Mouse (Mus musculus): ENCODE measurements around the gene Rtl8b. TPM values are rescaled to one million over a fixed set of nuclear protein-coding genes. Genes with fewer than 3 reads are reported as not detected.

The Rtl8b gene
- total RNA-seq, 2 experiments from 2014 or later: 0.14 to 4.1 TPM

Other genes with a start within 250 kb of the Rtl8b start
- not detected in 2 replicates for gene Etd, start 235.5 kb downstream of the Rtl8b start, total RNA-seq (2014; fragmentation: Nextera tagmentation)
- gene Etd, start 235.5 kb downstream of the Rtl8b start, total RNA-seq (2017): not detected in 2 replicates
- not detected in 2 replicates for gene Rtl8c, start 62.4 kb downstream of the Rtl8b start, total RNA-seq (2014; fragmentation: Nextera tagmentation)
- 11.2 TPM in 1 of 2 replicates, not detected in the other for gene Rtl8c, start 62.4 kb downstream of the Rtl8b start, total RNA-seq (2017)
- not detected in 2 replicates for gene Gm14597, start 61.4 kb downstream of the Rtl8b start, total RNA-seq (2014; fragmentation: Nextera tagmentation)
- not detected in 2 replicates for gene Gm14597, start 61.4 kb downstream of the Rtl8b start, total RNA-seq (2017)
- gene Rtl8a, start 26.7 kb downstream of the Rtl8b start, total RNA-seq (2014; fragmentation: Nextera tagmentation): 6.0 and 10.0 TPM in 2 replicates
- 5.1 and 6.7 TPM in 2 replicates for gene Rtl8a, start 26.7 kb downstream of the Rtl8b start, total RNA-seq (2017)
- not detected in 2 replicates for gene 4930502E18Rik, start 54.4 kb upstream of the Rtl8b start, total RNA-seq (2014; fragmentation: Nextera tagmentation)
- gene 4930502E18Rik, start 54.4 kb upstream of the Rtl8b start, total RNA-seq (2017): not detected in 2 replicates
- gene 1700013H16Rik, start 87.4 kb upstream of the Rtl8b start, total RNA-seq (2014; fragmentation: Nextera tagmentation): not detected in 2 replicates
- not detected in 2 replicates for gene 1700013H16Rik, start 87.4 kb upstream of the Rtl8b start, total RNA-seq (2017)
- gene Zfp36l3, start 106.0 kb upstream of the Rtl8b start, total RNA-seq (2014; fragmentation: Nextera tagmentation): not detected in 2 replicates
- not detected in 2 replicates for gene Zfp36l3, start 106.0 kb upstream of the Rtl8b start, total RNA-seq (2017)
- gene Xlr, start 127.3 kb upstream of the Rtl8b start, total RNA-seq (2014; fragmentation: Nextera tagmentation): 3.8 TPM in 1 of 2 replicates, not detected in the other
- gene Xlr, start 127.3 kb upstream of the Rtl8b start, total RNA-seq (2017): 3.9 and 6.0 TPM in 2 replicates